Mouse (Mus musculus): ENCODE measurements around the gene Sac3d1. TPM values are rescaled to one million over a fixed set of nuclear protein-coding genes. Genes with fewer than 3 reads are reported as not detected.

Gene Sac3d1
- total RNA-seq (2023; ENCODE audit: inconsistent age) = 8.1 to 10.4 TPM (median 8.8 TPM) in 4 replicates

GRCm38 (mm10) chr19:6117986-6118676, at the start of gene Sac3d1:
TSS of gene Sac3d1 (minus strand) at chr19:6118650.

DNA sequence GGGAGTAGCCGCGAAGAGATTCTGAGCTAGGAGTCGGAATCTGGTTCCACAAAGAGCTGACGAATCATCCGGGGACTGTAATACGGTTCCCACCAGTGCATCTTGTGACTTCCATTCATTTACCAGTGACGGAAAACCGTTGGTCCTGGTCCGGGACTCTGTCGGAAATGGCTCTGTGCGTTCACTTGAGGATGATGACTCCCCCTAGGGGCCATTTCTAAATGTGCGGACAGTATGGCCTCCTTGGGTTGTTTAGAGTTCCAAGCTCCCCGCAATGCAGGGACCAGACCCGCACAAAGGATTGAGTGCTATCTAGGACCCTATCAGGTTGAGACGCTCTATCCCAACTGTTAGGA, 22.9 kb upstream of the Sac3d1 start, which contains the start of gene Arl2:
Arl2 (minus strand) TSS at position 155 of the 356 bp plus-strand sequence.

DNA sequence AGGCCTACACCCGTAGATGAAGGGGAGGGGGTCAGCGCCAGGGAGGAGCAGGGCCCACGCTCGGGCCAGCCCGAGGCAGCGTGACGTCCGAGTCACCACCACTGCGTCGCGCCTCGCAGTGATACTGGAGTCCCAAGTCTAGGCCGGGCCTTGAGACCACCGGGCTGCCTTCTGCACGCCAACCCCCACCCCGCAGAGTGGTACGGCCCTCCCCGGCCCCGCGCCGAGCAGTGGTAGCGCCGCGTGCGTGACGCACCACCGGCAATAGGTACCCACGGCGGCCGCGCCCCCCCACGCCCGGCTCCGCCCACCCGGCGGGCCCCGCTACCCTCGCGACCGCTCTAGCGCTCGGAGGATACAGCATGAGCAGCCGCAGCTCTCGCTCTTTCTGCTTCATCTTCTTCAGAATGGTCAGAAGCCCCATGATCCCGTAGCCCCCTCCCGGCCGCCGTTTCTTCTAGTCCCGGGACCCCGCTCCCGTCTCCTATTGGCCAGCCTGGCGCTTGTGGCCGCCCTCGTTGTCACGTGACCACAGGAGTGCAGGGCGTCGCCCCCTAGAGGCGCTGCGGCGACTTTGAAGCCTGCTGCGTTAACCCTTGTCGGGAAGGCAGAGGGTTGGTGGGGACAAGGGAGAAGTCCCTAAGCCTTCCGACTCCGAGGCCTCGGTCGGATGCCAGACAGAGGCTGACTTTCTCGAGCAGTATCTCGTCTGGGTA, 22.4 kb upstream of the Sac3d1 start, which contains the start of gene Batf2:
Batf2 (plus strand) TSS at position 306 of the 716 bp plus-strand sequence.

GRCm38 (mm10) chr19:6127760-6128341, 9.4 kb upstream of the Sac3d1 start, which contains the start of gene Snx15:
TSS of gene Snx15 (minus strand) at chr19:6128304.

DNA sequence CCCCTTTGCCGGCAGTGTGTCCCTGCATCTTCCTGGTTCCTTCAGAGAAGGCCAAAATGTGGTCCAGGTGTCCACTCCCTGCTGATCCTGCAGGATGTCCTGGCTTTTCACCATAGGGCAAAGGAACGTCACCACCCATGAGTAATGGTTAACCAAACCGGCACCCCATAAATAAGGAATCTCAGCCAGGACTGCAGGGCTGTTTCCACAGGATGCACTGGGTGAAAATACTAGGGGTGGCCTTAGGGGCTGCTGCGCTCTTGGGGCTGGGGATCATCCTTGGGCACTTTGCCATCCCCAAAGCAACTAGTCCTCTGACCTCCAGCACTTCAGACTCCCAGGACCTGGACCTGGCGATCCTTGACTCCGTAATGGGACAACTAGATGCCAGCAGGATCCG, 12.9 kb downstream of the Sac3d1 start, which contains the start of gene Naaladl1:
Naaladl1 (plus strand) TSS at position 197 of the 400 bp plus-strand sequence.

GRCm38 (mm10) chr19:6094119-6094518, 24.3 kb downstream of the Sac3d1 start, which contains the start of gene AC131692.1:
TSS of gene AC131692.1 (plus strand) at chr19:6094419.

GRCm38 (mm10) chr19:6084478-6085248, 33.8 kb downstream of the Sac3d1 start, which contains the start of the genes Zfpl1 and Cdca5:
TSS of gene Zfpl1 (minus strand) at chr19:6084956.
TSS of gene Cdca5 (plus strand) at chr19:6084983.

DNA sequence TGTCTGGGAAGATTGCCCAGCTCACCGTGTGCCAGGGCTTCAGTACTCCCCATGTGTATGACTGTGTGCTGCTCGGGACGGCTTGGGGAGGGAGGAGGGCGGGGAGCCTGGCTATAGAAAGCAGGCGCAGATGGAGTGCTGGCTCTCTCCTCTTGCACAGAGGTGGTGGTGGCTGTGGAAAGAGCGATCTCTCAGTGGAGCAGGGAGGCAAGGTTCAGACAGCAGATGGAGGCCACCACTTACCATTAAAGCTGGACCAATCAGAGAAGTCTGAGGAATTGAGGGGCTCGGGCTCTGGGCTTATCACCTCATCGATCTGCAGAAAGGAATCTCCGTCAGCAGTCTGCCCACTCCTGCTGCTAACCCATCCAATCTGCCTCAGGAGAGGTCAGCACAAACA, 36.3 kb downstream of the Sac3d1 start, which contains the start of gene Gm28374:
Gm28374 (minus strand) TSS at position 101 of the 400 bp plus-strand sequence.

GRCm38 (mm10) chr19:6079983-6080480, 38.4 kb downstream of the Sac3d1 start, which contains the start of gene Tmem262:
TSS of gene Tmem262 (plus strand) at chr19:6080033.

GRCm38 (mm10) chr19:6076564-6077393, 41.7 kb downstream of the Sac3d1 start, which contains the start of gene Vps51:
TSS of gene Vps51 (minus strand) at chr19:6077231.

GRCm38 (mm10) chr19:6067724-6068415, 50.6 kb downstream of the Sac3d1 start, which contains the start of gene Tm7sf2:
TSS of gene Tm7sf2 (minus strand) at chr19:6068373.

Other genes with a start within 250 kb of the Sac3d1 start
- gene Frmd8, start 243.4 kb downstream of the Sac3d1 start, total RNA-seq (2023; ENCODE audit: inconsistent age) = 29.4 to 40.1 TPM (median 35.7 TPM) in 4 replicates
- gene Slc25a45, start 240.8 kb downstream of the Sac3d1 start, total RNA-seq (2023; ENCODE audit: inconsistent age) = 21.3 to 29.7 TPM (median 22.3 TPM) in 4 replicates
- 1.9 to 2.7 TPM (median 2.6 TPM) in 4 replicates for gene Tigd3, start 224.5 kb downstream of the Sac3d1 start, total RNA-seq (2023; ENCODE audit: inconsistent age)
- gene Dpf2, start 205.6 kb downstream of the Sac3d1 start, total RNA-seq (2023; ENCODE audit: inconsistent age) = 161 to 182 TPM (median 167 TPM) in 4 replicates
- 0.29 to 0.69 TPM (median 0.35 TPM) in 3 of 4 replicates, not detected in the other for gene Cdc42ep2, start 193.8 kb downstream of the Sac3d1 start, total RNA-seq (2023; ENCODE audit: inconsistent age)
- 73.1 to 80.6 TPM (median 74.2 TPM) in 4 replicates for gene Pola2, start 154.4 kb downstream of the Sac3d1 start, total RNA-seq (2023; ENCODE audit: inconsistent age)
- gene Slc22a20, start 132.5 kb downstream of the Sac3d1 start, total RNA-seq (2023; ENCODE audit: inconsistent age) = not detected in 4 replicates
- gene Capn1, start 102.8 kb downstream of the Sac3d1 start, total RNA-seq (2023; ENCODE audit: inconsistent age) = 82.1 to 108 TPM (median 91.6 TPM) in 4 replicates
- 176 to 196 TPM (median 188 TPM) in 4 replicates for gene Syvn1, start 72.1 kb downstream of the Sac3d1 start, total RNA-seq (2023; ENCODE audit: inconsistent age)
- 14.5 to 19.1 TPM (median 18.6 TPM) in 4 replicates for gene Mrpl49, start 60.9 kb downstream of the Sac3d1 start, total RNA-seq (2023; ENCODE audit: inconsistent age)
- 3,370 to 3,487 TPM (median 3,432 TPM) in 4 replicates for gene Fau, start 60.8 kb downstream of the Sac3d1 start, total RNA-seq (2023; ENCODE audit: inconsistent age)
- 11.7 to 16.6 TPM (median 12.9 TPM) in 4 replicates for gene Znhit2, start 57.5 kb downstream of the Sac3d1 start, total RNA-seq (2023; ENCODE audit: inconsistent age)
- gene Tm7sf2, start 50.3 kb downstream of the Sac3d1 start, total RNA-seq (2023; ENCODE audit: inconsistent age) = 9.3 to 20.4 TPM (median 16.4 TPM) in 4 replicates
- 88.4 to 98.7 TPM (median 94.0 TPM) in 4 replicates for gene Vps51, start 41.4 kb downstream of the Sac3d1 start, total RNA-seq (2023; ENCODE audit: inconsistent age)
- not detected in 4 replicates for gene Tmem262, start 38.6 kb downstream of the Sac3d1 start, total RNA-seq (2023; ENCODE audit: inconsistent age)
- gene Gm28374, start 36.4 kb downstream of the Sac3d1 start, total RNA-seq (2023; ENCODE audit: inconsistent age) = 1.0 to 1.4 TPM in 2 of 4 replicates, not detected in the others
- 52.4 to 58.0 TPM (median 54.3 TPM) in 4 replicates for gene Zfpl1, start 33.7 kb downstream of the Sac3d1 start, total RNA-seq (2023; ENCODE audit: inconsistent age)
- gene Cdca5, start 33.7 kb downstream of the Sac3d1 start, total RNA-seq (2023; ENCODE audit: inconsistent age) = 1.4 to 3.9 TPM (median 2.2 TPM) in 4 replicates
- gene AC131692.1, start 24.2 kb downstream of the Sac3d1 start, total RNA-seq (2023; ENCODE audit: inconsistent age) = not detected in 4 replicates
- gene Naaladl1, start 12.9 kb downstream of the Sac3d1 start, total RNA-seq (2023; ENCODE audit: inconsistent age) = not detected in 4 replicates
- gene Snx15, start 9.7 kb upstream of the Sac3d1 start, total RNA-seq (2023; ENCODE audit: inconsistent age) = 28.8 to 34.9 TPM (median 32.1 TPM) in 4 replicates
- gene Batf2, start 22.3 kb upstream of the Sac3d1 start, total RNA-seq (2023; ENCODE audit: inconsistent age) = not detected in 4 replicates
- gene Arl2, start 22.9 kb upstream of the Sac3d1 start, total RNA-seq (2023; ENCODE audit: inconsistent age) = 28.2 to 35.1 TPM (median 33.3 TPM) in 4 replicates
- gene Majin, start 65.7 kb upstream of the Sac3d1 start, total RNA-seq (2023; ENCODE audit: inconsistent age) = not detected in 4 replicates
- gene Gpha2, start 107.7 kb upstream of the Sac3d1 start, total RNA-seq (2023; ENCODE audit: inconsistent age) = not detected in 4 replicates
- 23.9 to 27.8 TPM (median 25.9 TPM) in 4 replicates for gene Ppp2r5b, start 117.2 kb upstream of the Sac3d1 start, total RNA-seq (2023; ENCODE audit: inconsistent age)
- gene Atg2a, start 123.0 kb upstream of the Sac3d1 start, total RNA-seq (2023; ENCODE audit: inconsistent age) = 163 to 191 TPM (median 175 TPM) in 4 replicates
- gene Ehd1, start 158.1 kb upstream of the Sac3d1 start, total RNA-seq (2023; ENCODE audit: inconsistent age) = 247 to 254 TPM (median 253 TPM) in 4 replicates
- gene Cdc42bpg, start 187.8 kb upstream of the Sac3d1 start, total RNA-seq (2023; ENCODE audit: inconsistent age) = 13.9 to 18.0 TPM (median 15.4 TPM) in 4 replicates
- 39.8 to 42.8 TPM (median 40.9 TPM) in 4 replicates for gene Men1, start 216.3 kb upstream of the Sac3d1 start, total RNA-seq (2023; ENCODE audit: inconsistent age)
- gene Map4k2, start 222.5 kb upstream of the Sac3d1 start, total RNA-seq (2023; ENCODE audit: inconsistent age) = 591 to 639 TPM (median 615 TPM) in 4 replicates
- 917 to 1,004 TPM (median 992 TPM) in 4 replicates for gene Sf1, start 245.0 kb upstream of the Sac3d1 start, total RNA-seq (2023; ENCODE audit: inconsistent age)